Mouse (Mus musculus): ENCODE measurements around the gene Mgat4e. TPM values are rescaled to one million over a fixed set of nuclear protein-coding genes. Genes with fewer than 3 reads are reported as not detected.

Mgat4e gene
- 32.9 TPM for polyA plus RNA-seq (2014; fragmentation: Illumina TruSeq; extraction: RNeasy Lipid Tissue Mini Kit (QIAGEN cat#74804); ENCODE audit: low read depth, low replicate concordance)

DNA sequence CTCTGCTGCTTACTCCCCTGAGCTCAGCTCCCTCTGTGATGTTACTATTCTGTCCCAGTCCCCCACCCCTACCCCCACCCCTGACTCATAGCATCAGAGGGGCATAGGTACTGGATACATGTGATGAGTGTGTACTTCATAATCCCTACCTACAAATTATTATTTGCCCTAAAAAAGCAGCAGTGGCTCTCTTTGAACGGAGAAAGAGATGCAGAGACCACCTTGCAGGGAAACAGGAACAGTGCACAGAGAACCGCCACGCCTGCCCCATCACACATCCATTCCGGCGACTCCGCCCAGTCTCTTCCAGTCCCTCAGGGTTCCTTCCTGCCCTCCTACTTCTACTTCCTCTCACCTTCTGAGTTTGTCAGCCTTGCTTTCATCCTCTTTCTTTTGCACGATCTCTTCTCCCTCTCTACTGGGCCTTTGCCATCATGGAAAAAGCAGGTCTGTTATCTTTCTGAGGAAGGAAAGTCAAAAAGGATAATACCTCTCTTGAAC is at the start of gene Mgat4e:
Gene Mgat4e (minus strand): TSS at position 51 of the 501 bp plus-strand sequence.

DNA sequence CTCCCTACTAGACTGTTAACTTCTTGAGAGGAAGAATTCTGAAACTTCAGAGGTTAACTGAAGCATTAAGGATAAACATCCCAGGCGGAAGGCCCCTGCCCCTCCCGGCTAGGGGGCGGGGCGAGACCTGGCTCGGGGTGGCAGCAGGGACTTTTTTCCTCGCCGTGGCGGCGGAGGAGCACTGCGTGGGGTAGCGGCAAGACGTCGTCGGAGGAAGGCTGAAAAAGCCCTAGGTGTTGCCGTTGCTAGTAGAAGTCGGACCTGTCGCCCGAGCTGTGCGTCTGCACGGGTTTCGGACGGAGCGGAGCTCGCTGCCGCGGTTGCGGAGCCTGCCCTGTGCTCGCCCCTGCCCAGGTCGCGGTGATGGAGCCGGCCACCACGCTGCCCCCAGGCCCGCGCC is 10.5 kb upstream of the Mgat4e start, which contains the start of gene Kdm5b:
Gene Kdm5b (plus strand): TSS at position 196 of the 400 bp plus-strand sequence.

DNA sequence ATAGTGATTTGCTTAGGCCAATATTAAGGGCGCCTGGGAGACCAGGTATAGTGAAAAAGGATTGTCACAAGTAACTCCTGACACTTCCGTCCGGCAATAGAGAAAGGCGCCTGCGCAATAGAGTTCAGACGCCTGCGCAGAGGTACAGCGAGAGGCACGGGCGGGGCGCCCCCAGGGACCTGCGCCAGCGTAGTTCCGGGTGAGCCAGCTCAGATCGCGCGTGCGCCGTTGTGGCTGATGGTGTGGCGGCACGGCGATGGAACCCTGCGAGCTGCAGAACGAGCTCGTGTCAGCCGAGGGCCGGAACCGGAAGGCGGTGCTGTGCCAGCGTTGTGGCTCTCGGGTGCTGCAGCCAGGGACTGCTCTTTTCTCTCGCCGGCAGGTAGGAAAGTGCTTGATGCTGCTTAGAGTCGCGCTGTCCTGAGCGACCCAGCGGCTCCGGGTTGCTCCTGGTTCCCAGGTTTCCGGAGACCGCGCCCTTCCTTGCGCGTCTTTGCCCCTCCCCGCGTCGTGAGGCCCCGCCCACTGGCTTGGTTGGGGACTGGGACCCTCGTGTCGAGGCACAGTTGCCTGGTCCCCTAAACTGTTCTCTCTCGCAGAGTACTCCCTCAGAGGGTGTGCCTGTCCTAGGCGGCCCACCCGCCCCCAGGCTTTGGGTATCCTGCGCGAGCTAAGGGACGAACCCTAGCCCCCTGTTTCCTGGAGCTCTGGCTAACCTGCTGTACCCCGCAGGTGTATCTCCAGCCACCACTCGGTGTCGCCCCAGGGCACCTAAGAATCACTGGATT is 54.9 kb downstream of the Mgat4e start, which contains the start of gene Rabif:
Gene Rabif (plus strand): TSS at position 221 of the 788 bp plus-strand sequence.

Other genes with a start within 250 kb of the Mgat4e start
- 0.49 TPM for gene Ppfia4, start 216.8 kb downstream of the Mgat4e start, polyA plus RNA-seq (2014; fragmentation: Illumina TruSeq; extraction: RNeasy Lipid Tissue Mini Kit (QIAGEN cat#74804); ENCODE audit: low read depth, low replicate concordance)
- gene Tmem183a, start 187.7 kb downstream of the Mgat4e start, polyA plus RNA-seq (2014; fragmentation: Illumina TruSeq; extraction: RNeasy Lipid Tissue Mini Kit (QIAGEN cat#74804); ENCODE audit: low read depth, low replicate concordance): 52.9 TPM
- 54.5 TPM for gene 4933406M09Rik, start 163.7 kb downstream of the Mgat4e start, polyA plus RNA-seq (2014; fragmentation: Illumina TruSeq; extraction: RNeasy Lipid Tissue Mini Kit (QIAGEN cat#74804); ENCODE audit: low read depth, low replicate concordance)
- gene Cyb5r1, start 144.1 kb downstream of the Mgat4e start, polyA plus RNA-seq (2014; fragmentation: Illumina TruSeq; extraction: RNeasy Lipid Tissue Mini Kit (QIAGEN cat#74804); ENCODE audit: low read depth, low replicate concordance): 19.4 TPM
- gene Adipor1, start 134.3 kb downstream of the Mgat4e start, polyA plus RNA-seq (2014; fragmentation: Illumina TruSeq; extraction: RNeasy Lipid Tissue Mini Kit (QIAGEN cat#74804); ENCODE audit: low read depth, low replicate concordance): 27.3 TPM
- 46.2 TPM for gene Klhl12, start 94.2 kb downstream of the Mgat4e start, polyA plus RNA-seq (2014; fragmentation: Illumina TruSeq; extraction: RNeasy Lipid Tissue Mini Kit (QIAGEN cat#74804); ENCODE audit: low read depth, low replicate concordance)
- 12.9 TPM for gene Rabif, start 55.0 kb downstream of the Mgat4e start, polyA plus RNA-seq (2014; fragmentation: Illumina TruSeq; extraction: RNeasy Lipid Tissue Mini Kit (QIAGEN cat#74804); ENCODE audit: low read depth, low replicate concordance)
- gene Kdm5b, start 10.5 kb upstream of the Mgat4e start, polyA plus RNA-seq (2014; fragmentation: Illumina TruSeq; extraction: RNeasy Lipid Tissue Mini Kit (QIAGEN cat#74804); ENCODE audit: low read depth, low replicate concordance): 107 TPM
- 0.04 TPM for gene Syt2, start 97.0 kb upstream of the Mgat4e start, polyA plus RNA-seq (2014; fragmentation: Illumina TruSeq; extraction: RNeasy Lipid Tissue Mini Kit (QIAGEN cat#74804); ENCODE audit: low read depth, low replicate concordance)